Mouse (Mus musculus): Measurements from ENCODE around the gene Gkap1. TPM values are rescaled to one million over a fixed set of nuclear protein-coding genes. Genes with fewer than 3 reads are reported as not detected.
A peak's percentile ranks its signal among the peaks of the same experiment; 100 is the strongest.

Gene Gkap1
- total RNA-seq (2021), result 41.8 and 42.0 TPM in 2 replicates
- long read RNA-seq, experiment 1, transcript Gkap1-201 (12 exons, 1,523 nt), result major isoform, 33 of 52 reads
- long read RNA-seq, experiment 1, partial matches to known transcripts, result 6 of 52 reads
- long read RNA-seq, experiment 1, other reads (novel, unspliced or antisense), result 13 of 52 reads
- long read RNA-seq, experiment 2, transcript Gkap1-201 (12 exons, 1,523 nt), result major isoform, 19 of 37 reads
- long read RNA-seq, experiment 2, partial matches to known transcripts, result 8 of 37 reads
- long read RNA-seq, experiment 2, other reads (novel, unspliced or antisense), result 10 of 37 reads

DNA sequence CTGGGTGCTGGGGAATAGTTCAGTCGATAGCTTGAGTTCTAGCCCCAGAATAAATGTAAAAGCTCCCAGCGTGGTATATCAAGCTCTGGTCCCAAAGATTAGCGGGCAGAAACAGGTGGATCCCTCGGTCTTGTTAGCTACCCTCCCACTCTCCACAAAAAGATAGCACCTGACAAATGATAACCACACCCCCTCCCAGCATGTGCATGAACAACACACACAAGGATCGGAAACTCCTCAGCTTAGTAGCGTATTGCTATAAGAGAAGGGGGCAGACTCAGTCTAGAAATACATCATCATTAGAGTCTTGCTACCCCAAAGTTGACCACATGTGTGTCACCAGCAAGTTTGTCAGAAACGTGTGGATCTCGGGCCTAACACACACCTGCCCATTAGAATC lies at the start of gene Gkap1:
Gene Gkap1, minus strand, starts transcription at position 101 of the 400 bp plus-strand sequence.
- DNase-seq, result no peak

DNA sequence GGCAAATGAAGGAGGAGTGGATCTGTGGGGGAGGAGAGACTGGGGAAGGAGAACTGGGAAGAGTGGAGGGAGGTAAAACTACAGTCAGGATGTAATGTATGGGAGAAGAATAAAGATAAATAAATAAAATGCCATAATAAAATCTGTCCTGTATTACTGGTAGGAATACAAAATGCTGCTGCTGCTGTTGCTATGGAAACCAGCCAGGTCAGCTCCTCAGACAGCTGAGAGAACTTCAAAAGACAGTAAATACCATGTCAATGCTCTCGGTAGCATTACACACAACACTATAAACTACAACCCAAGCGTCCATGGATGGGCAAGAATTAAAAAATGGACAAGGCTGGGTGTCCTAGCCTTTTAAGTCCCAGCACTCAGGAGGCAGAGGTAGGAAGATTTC lies 42.3 kb upstream of the Gkap1 start:
- no peak for DNase-seq

DNA sequence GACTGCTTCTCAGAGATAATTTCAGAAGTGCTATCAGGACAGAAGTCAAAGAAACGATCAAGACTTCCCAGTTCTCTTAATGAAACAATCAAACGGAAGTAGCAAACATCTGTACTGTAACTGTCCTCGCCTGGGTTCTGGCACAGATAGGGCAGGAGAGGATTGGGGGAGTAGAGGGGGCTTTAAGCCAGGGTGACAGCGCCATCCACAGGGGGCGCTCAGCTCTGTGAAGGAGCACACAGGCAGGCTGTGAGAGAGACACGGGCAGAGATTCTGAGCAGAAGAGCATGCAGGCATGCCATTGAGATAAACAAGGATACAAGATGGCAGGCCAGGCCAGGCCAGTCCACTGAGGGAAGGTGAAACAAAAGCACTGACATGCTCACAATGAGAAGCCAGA lies 39.5 kb upstream of the Gkap1 start:
- DNase-seq, result no peak

DNA sequence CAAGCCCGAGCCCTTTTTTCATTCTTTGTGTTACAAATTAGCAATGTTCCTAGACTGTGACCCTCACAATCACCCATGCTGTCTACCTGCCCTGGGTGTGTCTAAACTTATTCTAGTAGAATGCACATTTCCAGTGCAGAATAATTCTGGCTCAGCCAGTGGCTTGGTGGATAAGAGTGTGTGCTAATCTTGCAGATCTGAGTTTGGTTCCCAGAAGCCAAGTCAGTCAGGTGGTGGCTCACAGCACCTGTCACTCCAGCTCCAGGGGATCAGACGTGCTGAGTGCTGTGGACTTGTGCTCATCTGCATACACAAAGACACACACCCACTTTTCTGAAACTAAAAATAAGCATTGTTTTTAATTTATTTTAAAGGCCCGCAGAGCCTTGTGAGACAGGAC lies 38.3 kb upstream of the Gkap1 start:
- DNase-seq, result no peak

DNA sequence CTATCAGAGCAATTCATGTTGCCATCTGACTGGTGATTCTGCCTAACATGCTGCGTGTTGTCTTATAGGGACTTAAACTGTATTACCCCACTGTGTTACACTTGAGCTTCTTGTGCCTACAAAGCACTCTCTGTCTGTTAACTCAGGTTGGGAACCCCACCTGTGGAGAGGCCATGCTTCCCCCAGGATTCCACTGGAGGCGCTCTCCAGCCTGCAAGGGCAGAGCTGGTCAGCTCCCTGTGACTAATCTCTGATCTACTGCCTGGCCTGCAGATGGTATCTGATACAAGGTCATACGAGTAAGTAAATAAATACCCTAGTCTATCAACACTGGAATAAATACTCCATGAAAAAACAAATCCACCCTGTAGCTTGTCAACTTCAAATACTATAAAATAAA lies 35.9 kb upstream of the Gkap1 start:
- peak; percentile 72 for DNase-seq

DNA sequence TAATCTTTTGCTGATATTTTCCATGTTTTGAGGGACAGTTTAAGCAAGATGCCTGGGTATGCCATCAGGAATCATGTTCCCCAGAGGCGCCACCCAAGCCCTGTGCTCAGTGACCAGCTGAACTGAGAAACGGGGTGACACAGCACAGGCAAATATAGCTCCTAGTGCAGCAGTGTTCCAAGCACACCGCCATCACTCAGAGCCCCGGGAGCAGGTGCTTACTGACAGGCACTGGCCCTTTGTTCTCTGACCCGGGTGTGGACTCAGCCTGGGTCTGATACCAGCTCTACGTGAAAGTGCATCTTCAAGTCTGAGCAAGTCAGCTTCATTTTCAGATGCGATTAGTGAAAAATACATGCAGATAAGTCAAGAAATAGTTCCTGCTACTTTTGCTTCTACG lies 34.0 kb upstream of the Gkap1 start:
- DNase-seq, result no peak

DNA sequence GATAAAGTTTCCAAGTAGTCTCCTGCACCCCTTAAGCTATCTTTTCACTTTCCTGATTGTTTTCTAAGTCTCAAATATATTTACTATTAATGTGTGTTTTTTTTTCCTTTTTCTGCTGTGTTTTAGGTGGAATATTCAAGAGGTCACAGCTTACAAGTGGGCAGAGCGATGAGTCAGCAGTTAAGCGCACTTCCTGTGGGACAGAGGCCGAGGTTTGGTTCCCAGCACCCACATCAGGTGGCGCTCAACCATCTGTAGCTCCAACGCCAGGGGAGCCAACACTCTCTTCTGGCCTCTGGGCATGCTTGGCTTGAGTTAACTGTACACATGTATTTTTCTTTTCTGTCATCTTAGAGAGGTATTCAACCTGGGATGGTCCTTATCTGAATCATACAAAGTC lies 32.0 kb upstream of the Gkap1 start:
- DNase-seq, result no peak

DNA sequence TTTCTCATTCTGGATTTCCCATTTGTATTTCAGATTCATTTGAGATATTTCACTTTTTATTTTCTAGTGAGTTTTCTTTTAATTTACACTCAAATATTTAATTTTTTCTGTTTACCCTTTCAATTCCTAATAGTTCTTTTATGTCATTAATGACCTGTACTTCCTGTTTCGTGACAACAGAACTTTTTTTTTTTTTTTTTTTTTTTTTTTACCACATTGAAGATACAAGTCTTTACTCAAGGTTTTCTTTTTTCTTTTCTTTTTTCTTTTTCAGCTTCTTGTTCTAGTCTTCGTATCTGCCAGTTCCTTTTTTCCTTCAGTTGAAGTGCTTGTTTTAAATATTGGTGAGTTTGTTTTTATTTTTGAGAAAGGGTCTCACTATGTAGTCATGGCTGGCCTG lies 29.7 kb upstream of the Gkap1 start:
- no peak for DNase-seq

DNA sequence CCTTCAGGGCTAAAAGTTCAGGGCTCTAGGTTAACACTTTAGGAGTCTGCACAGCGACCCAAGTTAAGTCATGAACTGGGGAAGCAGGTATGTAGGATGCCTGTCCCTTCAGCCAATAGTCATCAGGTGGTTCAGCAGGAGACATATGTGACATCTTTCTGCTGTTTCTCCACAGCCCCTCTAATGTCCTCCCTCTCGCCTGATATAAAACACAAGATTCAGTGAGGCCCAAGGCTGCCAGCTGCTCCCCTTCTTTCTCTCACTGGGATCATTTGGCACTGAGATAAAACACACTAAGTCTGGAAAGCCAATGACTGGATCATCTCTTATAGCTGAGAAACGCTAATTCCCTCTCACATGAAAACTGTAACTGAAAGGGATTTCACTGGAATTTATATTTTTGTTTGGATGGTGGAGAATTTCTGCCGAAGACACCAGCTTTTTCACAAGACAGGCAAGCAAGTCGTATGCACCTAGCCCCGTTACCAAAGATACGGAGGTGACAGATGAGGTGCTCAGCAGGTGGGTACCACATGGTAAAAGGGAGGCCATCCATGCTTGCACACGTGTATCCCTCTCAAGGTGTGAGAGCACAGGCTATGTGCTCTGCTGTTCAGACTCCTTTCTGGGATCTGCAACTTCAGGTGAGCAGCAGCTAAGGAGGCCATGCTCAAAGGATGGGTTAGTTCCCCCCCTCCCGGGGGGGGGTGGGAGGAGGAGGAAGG lies 27.1 kb upstream of the Gkap1 start:
- DNase-seq, result no peak

DNA sequence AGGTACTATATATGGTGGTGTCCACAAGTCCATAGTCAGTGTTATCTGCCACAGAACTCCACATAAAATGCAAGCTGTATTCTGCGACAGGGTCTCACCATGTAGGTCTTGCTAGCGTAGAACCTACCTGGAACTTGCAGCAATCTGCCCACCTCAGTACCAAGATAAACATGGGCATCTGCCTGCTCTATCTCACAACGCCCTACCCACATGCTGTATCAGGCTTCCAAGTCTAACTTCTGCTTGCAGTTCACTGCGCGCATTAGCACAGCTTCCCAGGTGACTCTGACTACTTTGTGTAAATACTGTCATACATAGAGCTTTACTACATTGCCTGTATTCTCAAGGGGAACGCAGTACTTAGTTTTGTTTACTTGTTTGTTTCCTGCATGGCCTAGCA lies 26.5 kb upstream of the Gkap1 start:
- no peak for DNase-seq

DNA sequence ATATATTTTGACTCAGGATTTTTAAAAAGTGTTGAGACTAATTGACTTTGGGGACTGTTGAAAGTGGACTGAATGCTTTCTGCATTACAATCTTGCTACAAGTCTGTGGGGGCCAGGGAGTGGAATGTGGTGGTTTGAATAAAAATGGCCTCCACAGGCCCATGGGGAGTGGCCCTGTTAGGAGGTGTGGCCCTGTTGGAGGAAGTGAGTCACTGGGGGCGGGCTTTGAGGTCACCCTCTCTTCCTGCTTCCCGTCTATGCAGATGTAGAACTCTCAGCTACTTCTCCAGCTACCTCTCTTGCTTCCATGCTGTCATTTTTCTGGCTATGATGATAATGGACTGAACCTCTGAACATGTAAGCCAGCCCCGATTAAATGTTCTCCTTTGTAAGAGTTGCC lies 23.3 kb upstream of the Gkap1 start:
- DNase-seq, result no peak

DNA sequence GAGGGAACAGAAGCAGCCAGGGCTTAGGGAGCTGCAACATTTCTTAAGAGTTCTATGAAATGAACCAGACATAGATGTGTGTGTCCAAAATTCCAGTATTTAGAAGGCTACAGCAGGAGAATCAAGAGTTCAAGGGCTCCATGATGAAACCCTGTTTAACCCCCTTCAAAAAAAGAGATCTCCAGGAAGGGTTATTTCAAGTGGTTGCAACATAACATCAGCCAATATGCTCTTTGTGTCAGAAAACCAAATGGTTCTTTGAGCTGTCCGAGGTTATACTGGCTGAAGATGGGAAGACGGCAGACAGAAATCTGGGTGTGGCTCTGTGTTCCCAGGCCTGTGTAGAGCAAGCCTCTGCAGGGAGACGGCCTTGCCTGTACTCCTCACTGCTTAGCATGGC lies 20.1 kb upstream of the Gkap1 start:
- DNase-seq, result no peak

DNA sequence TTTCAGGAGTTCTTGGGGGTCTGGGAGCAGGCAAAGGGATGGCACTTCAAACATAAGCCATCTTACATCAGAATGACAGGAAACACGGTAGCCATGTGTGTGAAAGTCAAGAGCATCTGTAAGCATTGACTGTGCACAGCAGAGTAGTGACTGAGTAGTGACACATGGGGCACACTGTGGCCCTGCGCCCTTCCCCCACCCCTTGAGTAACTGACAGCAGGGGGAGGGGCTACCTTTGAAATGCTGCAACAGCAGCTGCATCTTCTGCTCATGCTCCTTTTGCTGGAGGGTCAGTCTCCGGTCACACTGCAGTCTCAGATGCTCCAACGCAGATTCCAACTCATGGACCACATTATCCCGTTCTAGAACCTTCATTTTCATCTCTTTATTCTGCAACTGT lies 17.3 kb upstream of the Gkap1 start:
- DNase-seq, result no peak

DNA sequence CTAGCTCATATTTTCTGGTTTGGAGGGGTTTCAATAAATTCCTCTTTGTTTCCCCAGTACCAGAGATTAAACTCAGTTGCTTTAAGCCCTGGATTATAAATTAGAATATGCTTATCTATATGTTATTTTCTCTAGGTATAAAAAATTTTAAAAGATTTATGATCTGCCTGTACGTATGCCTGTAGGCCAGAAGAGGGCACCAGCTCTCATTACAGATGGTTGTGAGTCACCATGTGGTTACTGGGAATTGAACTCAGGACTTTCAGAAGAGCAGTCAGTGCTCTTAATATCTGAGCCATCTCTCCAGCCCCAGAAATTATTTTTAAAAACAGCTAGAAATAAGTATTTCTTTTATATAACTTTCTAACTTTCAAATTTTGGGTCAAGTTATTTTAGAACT lies 13.8 kb upstream of the Gkap1 start:
- no peak for DNase-seq

DNA sequence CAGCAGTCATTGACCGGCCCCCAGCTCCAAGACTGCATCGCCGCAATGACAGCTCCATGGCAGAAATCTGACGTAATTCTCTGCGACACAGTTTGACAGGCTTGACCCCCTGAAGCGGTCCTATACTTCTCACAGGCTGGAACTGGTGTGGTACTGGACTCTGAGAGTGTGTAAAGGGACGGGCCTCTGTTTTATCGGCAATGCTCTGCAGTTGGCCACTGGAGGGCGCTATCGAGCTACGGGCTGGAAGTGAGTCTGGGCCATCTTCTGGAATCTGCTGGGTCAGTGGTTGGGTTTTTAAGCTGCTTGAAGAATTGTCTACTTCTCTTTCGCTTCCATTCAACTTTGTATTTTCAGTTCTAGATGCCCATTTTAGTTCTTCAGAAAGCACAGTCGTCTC lies 12.3 kb upstream of the Gkap1 start:
- DNase-seq, result peak; percentile 94

DNA sequence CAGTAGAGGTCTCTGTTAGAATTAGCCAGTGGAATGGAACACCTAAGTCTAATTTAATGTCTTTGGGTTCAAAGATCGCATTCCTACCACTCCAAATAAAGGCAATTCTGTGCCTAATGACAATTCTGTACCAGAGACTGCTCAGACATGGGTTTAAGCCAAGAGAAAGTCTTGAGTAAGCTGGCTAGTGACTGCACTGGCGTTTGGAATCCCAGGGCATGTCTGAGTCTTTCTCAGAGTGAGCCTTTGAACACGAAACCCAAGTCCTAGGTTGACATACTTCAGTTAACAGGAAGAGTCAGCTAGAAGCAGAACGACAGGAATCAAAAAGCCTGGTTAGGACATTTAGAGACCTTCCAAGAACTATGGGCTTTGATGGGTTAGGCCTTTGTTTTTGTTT lies 8.0 kb upstream of the Gkap1 start:
- DNase-seq, result no peak

DNA sequence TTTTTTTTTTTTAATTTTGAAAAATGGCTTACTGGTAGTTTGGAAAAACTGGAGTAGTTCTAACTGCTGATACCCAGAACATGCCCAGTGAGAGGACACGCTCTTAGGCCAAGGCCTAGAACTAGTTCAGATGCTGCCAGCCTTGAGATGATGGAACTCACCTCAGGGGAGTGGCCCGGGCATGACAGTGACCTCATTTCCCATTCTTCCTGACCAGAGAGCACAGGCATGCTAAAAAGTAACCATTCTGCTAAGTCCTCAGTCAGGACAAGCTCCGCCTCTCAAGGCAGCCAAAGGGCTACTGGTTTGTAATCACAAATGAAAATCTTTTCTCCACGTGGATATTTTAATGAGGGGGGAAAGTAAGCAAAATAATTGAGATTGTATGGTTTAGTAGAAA lies 6.4 kb upstream of the Gkap1 start:
- peak; percentile 18 for DNase-seq

DNA sequence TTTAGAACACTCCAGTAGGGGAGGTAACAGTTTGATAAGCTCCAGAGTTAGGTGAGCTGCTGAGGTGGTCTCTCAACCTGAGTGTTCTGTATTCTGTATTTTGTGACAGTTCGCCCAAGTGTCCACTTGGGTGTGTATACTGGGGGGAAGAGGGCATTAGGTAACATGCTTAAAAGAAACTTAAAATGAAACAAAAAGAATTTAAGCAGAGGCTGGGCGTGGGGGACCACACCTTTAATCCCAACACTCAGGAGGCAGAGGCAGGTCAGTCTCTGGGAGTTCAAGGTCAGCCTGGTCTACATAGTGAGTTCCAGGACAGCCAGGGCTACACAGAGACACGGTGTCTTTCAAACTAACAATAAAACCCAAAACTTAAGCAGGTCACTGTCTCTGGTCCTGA lies 5.0 kb upstream of the Gkap1 start:
- DNase-seq, result no peak

DNA sequence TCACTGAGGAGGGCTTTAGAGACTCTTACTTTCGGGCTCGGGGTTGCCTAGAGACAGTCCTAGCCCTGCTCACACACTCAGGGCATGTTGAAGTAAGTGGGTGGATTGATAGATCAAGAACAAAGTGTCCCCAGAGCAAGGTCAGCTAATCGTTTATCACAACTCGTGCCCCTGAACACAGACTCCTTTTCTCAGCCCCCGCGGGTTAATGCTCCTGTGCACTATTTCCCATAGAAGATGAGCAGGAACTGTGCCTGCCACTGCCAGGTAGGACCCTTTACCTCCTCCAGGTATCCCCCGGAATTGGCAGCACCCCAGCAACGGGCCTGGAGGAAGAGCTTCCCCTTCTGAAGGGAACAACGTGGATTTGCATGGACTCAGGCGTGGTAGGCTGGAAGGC lies 757 bp upstream of the Gkap1 start:
- DNase-seq, result peak; percentile 69

DNA sequence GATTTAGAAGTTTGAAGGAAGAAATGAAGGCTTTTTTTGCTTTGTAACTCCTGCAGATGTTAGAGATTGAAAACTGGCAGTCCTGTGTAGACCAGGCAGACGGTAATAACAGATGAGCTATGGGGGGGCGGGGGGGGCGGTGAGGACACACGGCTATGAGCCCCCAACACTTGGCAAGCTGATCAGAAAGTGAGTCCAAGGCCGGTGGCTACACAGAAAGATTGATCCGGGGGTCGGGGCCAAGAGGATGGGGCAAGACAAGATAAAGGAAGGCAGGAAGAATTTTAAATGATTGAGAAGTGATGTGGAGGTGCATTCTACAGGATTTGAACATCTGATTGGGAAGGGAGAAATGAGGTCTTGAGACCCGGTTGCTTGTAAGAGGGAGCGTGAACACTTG lies 423 bp downstream of the Gkap1 start:
- no peak for DNase-seq

DNA sequence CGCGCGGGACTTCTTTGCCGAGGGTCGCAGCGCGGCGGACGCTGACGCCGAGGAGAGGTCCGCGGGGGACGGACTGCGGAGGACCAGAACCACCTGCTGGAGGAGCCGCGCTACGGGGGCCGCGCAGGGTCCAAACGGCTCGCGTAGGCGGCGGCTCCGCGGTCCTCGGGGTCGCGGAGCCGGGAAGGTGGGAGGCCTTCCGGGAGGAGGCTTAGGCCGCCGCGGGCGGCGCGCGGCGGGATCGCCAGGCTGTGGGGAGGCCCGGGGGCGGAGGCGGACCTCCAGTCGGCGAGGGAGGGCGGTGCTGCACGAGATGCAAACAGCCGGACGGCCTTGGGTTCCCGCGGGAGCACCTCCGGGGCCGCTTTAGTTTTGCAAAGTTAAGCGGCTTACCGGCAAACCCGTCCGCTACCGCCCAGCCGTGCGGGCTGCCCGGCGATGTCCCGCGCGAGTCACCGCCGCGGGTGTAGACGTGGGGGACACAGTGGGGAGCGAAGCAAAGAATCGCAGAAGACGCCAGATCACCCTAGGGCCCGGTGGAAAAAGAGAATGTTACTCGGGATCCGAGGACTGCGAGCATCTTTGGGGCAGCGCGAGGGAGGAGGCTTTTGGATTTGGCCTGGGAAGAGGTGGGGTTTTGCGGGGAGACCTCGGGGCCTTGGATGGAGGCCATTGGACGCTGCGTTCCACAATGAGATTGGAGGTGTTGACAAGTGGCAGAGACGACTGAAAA lies 1.1 kb downstream of the Gkap1 start:
- peak; percentile 92 for DNase-seq

DNA sequence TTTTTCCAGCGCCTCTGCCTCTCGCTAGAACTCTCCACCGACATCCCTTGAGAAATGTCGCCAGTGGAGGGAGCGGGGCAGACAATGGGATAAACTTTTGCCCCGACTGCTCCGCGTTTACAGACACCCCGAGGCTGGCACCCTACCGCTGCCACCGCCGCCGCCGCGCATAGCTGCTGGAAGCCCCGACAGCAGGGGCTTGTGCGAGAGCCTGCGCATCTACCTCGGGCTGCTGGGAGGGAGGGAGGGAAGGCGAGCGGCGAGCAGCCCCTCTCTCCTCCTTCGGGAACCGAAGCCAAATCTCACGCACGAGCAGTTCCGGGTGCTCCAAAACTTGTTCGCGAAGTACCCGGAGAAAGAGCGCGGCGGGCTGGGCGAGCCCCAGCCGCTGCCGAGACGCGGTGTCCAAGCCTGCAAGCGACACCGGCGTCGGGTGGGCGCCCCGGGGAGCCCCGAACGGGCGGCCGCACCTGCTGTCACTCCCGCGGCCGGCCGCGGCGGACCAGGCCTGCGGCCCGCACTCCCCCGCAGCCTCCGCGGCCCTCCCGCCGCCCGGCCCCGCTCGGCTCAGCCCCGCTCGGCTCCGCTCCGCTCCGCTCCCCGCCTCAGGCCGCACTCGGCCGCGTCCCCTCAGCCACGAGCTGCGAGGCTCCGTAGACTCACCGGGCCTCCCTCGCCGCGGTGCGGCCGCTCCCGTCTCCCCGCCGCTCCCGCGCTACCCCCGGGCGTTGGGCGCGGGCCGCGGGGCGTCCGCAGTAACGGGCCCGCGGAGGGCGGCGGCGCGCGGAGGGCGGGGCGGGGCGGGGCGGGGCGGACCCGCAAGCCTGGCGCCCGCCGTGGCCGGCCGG lies 1.9 kb downstream of the Gkap1 start:
- peak; percentile 65 for DNase-seq

DNA sequence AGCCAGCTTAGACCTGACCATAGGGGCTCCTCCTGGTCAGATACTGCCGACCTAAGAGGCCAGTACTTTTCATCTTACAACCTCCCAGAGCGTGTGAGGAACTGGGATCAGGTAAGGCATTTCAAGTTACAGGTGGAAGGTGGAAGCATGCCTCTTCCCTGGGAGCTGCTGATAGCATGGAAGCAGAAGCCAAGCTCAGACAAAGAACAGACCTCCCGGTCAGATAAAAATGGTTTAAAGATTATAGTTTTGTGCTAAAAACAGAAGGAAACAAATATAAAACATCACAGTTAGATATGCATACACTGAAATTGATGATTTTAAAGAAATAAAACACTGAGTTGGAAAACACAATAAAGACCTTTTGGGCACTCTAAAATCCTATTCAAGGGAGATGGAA lies 8.6 kb downstream of the Gkap1 start:
- no peak for DNase-seq

Measured in adrenal gland, postnatal 14 days (tissue).